Mouse (Mus musculus): ENCODE data around the gene Stpg3.
A peak's percentile ranks its signal among the peaks of the same experiment; 100 is the strongest.

DNA sequence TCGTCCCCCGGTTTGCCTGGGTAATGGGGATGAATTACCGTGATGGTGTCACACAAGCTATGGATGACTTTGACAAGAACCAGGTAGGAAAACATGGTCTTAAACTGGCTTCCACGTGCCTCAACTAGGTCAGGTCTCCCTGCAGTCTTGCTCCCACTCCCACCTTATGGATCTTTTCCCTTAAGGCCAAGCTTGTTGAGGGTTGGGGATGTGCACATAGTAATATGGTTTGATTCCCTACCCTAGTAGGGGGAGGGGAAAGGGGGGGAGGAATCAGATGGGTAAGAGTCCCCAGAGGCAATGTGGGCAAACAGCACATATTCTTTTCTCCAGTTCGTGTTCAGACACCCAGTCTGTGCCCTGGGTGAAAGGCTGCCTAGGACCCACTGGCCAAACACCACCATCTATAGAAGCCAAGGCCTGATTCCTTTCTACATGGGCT, 6.9 kb upstream of the Stpg3 start:
- TF ChIP-seq MAFK (IDR thresholded peaks at IDR 0.05; ENCODE audit: insufficient read depth, low read depth, low read length) (no peak), ZC3H11A (IDR thresholded peaks at IDR 0.05; ENCODE audit: borderline replicate concordance, low read depth, low read length) (no peak), ZNF384 (IDR thresholded peaks at IDR 0.05; ENCODE audit: low read depth, low read length) (no peak), CHD2 (IDR thresholded peaks at IDR 0.05; ENCODE audit: low read depth, low read length) (0 out of 2 replicates have a peak, but pooled peaks have one; percentile 19)

Measured in ES-E14 (cell line).